Mouse (Mus musculus) ES-E14 (cell line): ENCODE measurements around the gene Efna5.

Experiments used
- HCFC1 ChIP-seq: IDR thresholded peaks from 2 replicates; pipeline ENCODE4 v1.6.1; 2012; ENCODE audit warnings: low read length, inconsistent platforms, borderline replicate concordance; ENCODE audit not compliant: insufficient read depth
- MAFK ChIP-seq: IDR thresholded peaks from 2 replicates; pipeline ENCODE4 v1.6.1; 2014; ENCODE audit warnings: mild to moderate bottlenecking, low read depth, low read length, inconsistent platforms; ENCODE audit not compliant: insufficient read depth
- ZNF384 ChIP-seq: IDR thresholded peaks from 2 replicates; pipeline ENCODE4 v1.6.1; 2012; ENCODE audit warnings: low read depth, low read length, inconsistent platforms

- no peak for TF ChIP-seq MAFK
- TF ChIP-seq ZNF384: no peak
- no peak for TF ChIP-seq HCFC1
Measured at GRCm38 (mm10) chr17:62592436-62593074, 288.6 kb downstream of the Efna5 start.
